Mouse (Mus musculus): Measurements from ENCODE around the gene Sphk2.

Sphk2 gene

GRCm38 (mm10) chr7:45717918-45718297, at the start of gene Sphk2:
Gene Sphk2, minus strand, starts transcription at chr7:45718002.
- DNase-seq (ENCODE audit: low spot score in 2 of 2): peak; percentile 99 to 100

- DNase-seq (ENCODE audit: low spot score in 2 of 2): no peak
Observed at GRCm38 (mm10) chr7:45767500-45767899, 49.7 kb upstream of the Sphk2 start.

- DNase-seq (ENCODE audit: low spot score in 2 of 2): no peak
Observed at GRCm38 (mm10) chr7:45766764-45767163, 49.0 kb upstream of the Sphk2 start.

- DNase-seq (ENCODE audit: low spot score in 2 of 2): no peak
Observed at GRCm38 (mm10) chr7:45765995-45766394, 48.2 kb upstream of the Sphk2 start.

GRCm38 (mm10) chr7:45760151-45760550, 42.3 kb upstream of the Sphk2 start:
- DNase-seq (ENCODE audit: low spot score in 2 of 2): no peak

GRCm38 (mm10) chr7:45759400-45759799, 41.6 kb upstream of the Sphk2 start:
- DNase-seq (ENCODE audit: low spot score in 2 of 2): no peak

GRCm38 (mm10) chr7:45755703-45756102, 37.9 kb upstream of the Sphk2 start:
- no peak for DNase-seq (ENCODE audit: low spot score in 2 of 2)

- DNase-seq (ENCODE audit: low spot score in 2 of 2): no peak
Observed at GRCm38 (mm10) chr7:45750162-45750561, 32.4 kb upstream of the Sphk2 start.

- DNase-seq (ENCODE audit: low spot score in 2 of 2): no peak
Observed at GRCm38 (mm10) chr7:45749401-45749800, 31.6 kb upstream of the Sphk2 start.

- no peak for DNase-seq (ENCODE audit: low spot score in 2 of 2)
Observed at GRCm38 (mm10) chr7:45748110-45748509, 30.3 kb upstream of the Sphk2 start.

- DNase-seq (ENCODE audit: low spot score in 2 of 2): no peak
Observed at GRCm38 (mm10) chr7:45747450-45747849, 29.6 kb upstream of the Sphk2 start.

GRCm38 (mm10) chr7:45746518-45746917, 28.7 kb upstream of the Sphk2 start:
- no peak for DNase-seq (ENCODE audit: low spot score in 2 of 2)

- peak; percentile 73 for DNase-seq (ENCODE audit: low spot score in 2 of 2)
Observed at GRCm38 (mm10) chr7:45744387-45744786, 26.6 kb upstream of the Sphk2 start.

GRCm38 (mm10) chr7:45742338-45742737, 24.5 kb upstream of the Sphk2 start:
- DNase-seq (ENCODE audit: low spot score in 2 of 2): peak; percentile 84 to 85

- DNase-seq (ENCODE audit: low spot score in 2 of 2): peak in 1 of 2 experiments; percentile 39
Observed at GRCm38 (mm10) chr7:45741777-45742176, 24.0 kb upstream of the Sphk2 start.

GRCm38 (mm10) chr7:45741308-45741707, 23.5 kb upstream of the Sphk2 start:
- DNase-seq (ENCODE audit: low spot score in 2 of 2): no peak

- DNase-seq (ENCODE audit: low spot score in 2 of 2): no peak
Observed at GRCm38 (mm10) chr7:45739820-45740219, 22.0 kb upstream of the Sphk2 start.

GRCm38 (mm10) chr7:45739162-45739763, 21.5 kb upstream of the Sphk2 start:
- peak; percentile 88 to 92 for DNase-seq (ENCODE audit: low spot score in 2 of 2)

GRCm38 (mm10) chr7:45733477-45733876, 15.7 kb upstream of the Sphk2 start:
- DNase-seq (ENCODE audit: low spot score in 2 of 2): no peak

GRCm38 (mm10) chr7:45730727-45731431, 13.1 kb upstream of the Sphk2 start:
- DNase-seq (ENCODE audit: low spot score in 2 of 2): no peak

GRCm38 (mm10) chr7:45727625-45728024, 9.8 kb upstream of the Sphk2 start:
- no peak for DNase-seq (ENCODE audit: low spot score in 2 of 2)

GRCm38 (mm10) chr7:45726419-45726818, 8.6 kb upstream of the Sphk2 start:
- no peak for DNase-seq (ENCODE audit: low spot score in 2 of 2)

- DNase-seq (ENCODE audit: low spot score in 2 of 2): no peak
Observed at GRCm38 (mm10) chr7:45725713-45726112, 7.9 kb upstream of the Sphk2 start, which contains the start of gene Spaca4. Gene Spaca4, minus strand, starts transcription at chr7:45725813.

Data from right cerebral cortex, adult 2 months (tissue).